Mouse (Mus musculus): ENCODE measurements around the gene Itgb6. TPM values are rescaled to one million over a fixed set of nuclear protein-coding genes. Genes with fewer than 3 reads are reported as not detected.

Gene Itgb6
- polyA plus RNA-seq, 1 experiment from 2014 or later = 0.12 TPM

DNA sequence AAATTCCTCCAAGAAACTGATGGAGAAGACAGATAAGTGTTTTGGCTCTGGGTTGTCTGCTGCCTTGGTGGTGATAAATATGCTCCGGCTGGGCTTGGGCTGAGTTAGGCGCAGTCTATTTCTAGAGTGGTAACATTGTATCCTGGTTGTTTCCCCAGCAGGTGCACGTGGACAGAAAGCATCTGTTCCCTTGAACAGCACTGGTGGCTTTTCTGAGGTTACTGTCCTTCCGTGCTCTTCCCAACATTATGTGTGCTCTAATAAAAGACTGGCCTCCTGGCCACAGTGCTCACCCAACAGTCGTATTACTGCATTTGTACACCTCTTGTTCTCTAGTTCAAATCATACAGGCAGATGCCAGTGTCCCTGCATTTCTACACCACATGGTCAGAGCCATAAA is 9.6 kb downstream of the Itgb6 start:
- no peak for DNase-seq (ENCODE audit: low spot score)

DNA sequence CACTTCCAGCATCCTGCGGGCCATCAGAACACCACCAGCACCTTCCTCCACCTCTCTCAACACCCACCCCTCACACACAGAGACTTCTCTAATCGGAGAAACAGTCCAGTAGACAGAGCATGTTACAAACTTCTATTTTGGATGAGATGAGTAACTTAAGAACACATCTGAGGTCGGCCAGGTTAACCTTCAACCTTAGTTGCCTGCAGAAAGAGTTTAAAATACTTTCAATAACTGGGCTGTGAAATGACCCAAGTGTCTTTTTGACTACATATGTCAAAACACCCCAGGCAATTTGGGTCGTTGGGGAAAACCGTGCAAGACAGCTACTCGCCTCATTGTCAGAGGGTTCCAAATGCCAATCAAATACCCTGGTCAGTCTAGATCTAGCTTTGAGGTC is 10.0 kb downstream of the Itgb6 start:
- no peak for DNase-seq (ENCODE audit: low spot score)

DNA sequence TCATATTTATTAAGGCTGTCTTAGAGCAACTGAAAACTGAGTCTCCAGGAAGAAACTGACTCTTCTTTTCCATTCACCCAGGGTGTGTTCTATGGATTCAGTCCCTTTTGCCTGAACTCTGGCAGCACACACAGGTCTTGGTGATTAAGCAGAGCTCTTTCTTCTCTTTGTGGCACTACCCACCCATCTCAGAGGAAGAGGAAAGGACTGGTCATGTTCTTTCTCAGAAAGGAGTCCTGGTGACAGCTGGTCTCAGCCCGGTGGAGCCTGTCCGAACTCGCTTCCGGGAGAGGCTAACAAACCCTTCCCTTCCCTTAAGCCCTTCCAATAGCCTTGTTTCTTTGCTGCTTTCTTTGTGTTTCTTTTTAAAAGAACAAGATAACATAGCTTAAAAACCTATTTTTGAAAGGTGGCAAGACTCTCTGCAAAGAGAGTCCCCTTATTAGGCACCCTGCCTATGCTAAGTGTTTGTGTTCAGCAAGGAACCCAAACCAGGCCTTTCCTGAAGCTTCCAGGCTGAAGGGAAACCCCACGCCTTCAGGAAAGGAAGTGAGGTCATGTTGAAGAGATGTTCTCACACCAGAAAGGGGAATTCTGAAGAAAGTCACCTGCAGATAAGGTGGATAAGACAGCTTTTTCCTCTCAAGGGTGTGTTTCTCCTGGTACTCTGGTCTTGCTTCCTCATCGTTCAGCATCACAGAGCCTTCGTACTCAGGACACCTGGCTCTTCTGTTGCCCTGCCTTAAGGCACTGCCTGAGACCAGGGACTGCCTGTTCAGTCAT is 11.2 kb downstream of the Itgb6 start:
- DNase-seq (ENCODE audit: low spot score) = no peak

DNA sequence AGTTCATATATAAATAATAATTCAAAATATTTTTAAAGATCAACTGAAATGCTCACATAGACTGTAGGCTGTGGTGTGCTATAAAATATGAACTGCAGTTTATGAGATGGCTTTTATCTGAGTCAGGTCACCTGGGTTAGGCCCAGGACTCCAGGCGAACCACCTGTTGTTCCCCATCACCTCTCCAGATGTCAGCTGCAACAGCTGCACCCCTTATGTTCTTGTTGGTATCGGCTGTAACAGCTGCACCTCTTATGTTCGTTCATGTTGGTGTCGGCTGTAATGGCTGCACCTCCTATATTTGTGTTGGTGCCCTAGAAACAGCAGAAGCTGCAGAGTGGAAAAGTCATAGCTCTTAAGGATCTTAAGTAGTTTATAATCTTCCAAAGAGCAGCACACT is 12.1 kb downstream of the Itgb6 start:
- no peak for DNase-seq (ENCODE audit: low spot score)

DNA sequence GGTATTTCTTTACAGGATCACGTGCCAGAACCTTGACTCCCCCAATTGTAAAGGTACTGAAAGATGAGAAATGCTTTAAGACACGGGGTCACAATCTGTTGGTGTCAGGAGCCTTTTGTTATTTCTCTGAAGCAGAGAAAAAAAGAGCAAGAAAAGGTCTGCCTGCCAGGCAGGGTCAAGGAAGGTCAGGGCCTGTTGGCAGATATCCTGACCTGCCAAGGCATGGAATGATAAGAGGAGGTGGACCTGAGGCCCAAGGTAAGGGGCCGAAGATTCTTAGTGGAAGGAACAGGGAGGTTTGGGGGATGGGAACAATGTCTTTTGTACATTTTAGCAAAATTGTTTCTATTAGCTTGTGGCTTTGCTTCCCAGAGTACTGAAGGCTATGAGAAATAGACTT is 13.8 kb downstream of the Itgb6 start:
- DNase-seq (ENCODE audit: low spot score) = no peak

DNA sequence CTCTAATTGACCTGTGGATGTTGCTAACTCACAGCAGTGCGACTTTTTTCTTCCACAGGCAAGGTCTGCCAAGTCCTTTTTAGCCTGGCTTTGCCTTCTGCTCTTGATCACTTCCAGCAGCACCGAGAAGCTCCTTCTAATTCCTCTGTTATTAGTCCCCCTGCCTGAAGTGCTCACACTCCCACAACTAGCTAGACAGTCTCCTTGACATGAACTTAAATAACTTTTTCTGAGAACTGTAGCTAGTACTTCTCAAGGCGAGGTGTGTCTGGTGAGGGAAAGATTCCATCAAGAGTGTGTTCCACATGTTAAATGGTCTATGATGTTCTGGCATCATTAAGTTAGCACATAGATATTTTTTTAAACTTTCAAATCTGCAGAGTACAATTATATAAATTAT is 15.6 kb downstream of the Itgb6 start:
- no peak for DNase-seq (ENCODE audit: low spot score)

DNA sequence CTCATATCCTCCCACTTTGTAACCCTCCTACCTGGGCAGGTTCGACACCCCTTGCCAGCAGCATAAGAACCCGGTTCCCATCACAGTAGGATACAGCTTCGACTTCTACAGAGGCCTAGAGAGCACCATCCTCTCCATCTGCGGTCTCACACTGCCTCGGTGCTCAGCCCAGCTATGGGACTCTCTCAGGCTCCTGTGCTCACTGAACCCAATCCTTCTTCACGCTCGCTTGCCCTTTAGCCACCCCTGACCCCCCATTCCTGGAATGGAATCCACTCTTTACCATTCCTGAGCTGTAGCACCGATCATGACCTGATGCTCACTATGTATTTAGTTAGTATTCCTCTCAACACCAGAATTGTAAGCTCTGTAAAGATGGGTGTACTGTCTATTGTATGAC is 17.0 kb downstream of the Itgb6 start:
- DNase-seq (ENCODE audit: low spot score) = no peak

DNA sequence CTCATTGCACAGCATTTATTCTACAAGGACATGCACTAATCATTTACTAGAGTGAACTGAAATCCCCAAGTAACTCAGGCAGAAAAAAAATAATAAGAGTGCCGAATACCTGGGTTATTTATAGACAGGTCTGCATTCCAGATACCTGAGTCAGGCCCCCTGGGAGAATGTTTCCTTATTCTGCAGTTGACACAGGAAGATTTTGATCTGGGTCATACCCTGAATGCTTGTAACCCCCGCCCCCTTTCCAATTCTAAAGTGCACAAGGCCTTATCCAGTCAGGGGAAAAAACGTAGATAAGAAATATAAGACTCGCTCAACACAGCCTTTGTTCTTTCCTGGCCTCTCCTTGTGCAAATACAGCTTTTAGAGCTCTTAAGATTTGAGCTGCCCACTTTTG is 19.1 kb downstream of the Itgb6 start:
- DNase-seq (ENCODE audit: low spot score) = no peak

DNA sequence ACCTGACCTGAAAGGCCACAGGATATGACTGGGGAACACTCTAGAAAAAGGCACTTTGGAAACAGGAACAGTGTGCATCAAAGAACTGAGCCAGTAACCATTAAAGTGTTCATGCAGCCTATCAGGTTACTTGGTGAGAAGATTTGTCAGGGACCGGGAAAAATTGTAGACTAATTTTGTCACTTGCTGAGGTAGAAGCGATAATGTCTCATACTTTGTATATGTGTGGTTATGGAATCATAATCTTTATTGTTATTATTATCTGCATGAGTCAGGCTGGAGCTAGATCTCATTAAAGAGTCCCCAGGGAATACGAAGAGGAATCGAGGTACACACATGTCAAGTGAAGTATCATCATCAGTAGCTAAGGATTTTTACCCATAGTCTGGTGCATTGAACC is 21.5 kb downstream of the Itgb6 start:
- no peak for DNase-seq (ENCODE audit: low spot score)

DNA sequence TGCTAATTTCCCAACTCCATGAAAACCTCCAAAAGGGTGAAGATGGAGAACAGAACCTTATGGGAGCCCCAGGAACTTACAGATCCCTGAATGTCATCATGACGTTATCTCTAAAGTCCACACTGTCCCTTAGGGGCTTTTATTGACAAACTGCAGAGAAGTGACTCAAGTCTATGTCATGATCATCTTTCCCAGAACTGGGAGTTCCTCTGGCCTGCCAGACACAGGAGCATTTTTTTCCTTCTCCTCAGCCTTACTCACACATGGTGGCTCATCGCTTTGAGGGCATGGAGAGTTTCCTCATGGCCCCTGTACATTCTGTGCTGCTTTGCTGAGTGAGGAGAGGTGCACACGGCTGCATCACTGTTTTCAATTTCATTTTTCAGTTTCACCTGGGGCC is 22.4 kb downstream of the Itgb6 start:
- no peak for DNase-seq (ENCODE audit: low spot score)

DNA sequence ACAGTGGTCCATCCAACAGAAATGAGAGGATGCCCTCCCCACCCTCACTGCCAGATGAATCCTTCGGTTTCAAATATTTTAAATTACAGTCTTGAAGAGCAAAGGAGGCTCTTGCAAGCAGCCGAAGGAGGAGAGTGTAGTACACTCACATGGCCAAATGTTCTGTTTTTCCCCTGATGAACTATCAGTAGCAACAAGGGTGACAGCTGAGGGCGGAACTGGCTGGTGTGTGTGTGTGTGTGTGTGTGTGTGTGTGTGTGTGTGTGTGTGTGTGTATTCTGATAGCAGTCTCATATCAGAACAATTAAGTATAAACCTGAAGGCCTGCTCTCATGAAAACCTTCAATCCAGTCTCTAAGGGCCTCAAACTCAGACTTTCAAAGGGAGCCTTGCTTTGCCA is 22.9 kb downstream of the Itgb6 start:
- DNase-seq (ENCODE audit: low spot score) = no peak

DNA sequence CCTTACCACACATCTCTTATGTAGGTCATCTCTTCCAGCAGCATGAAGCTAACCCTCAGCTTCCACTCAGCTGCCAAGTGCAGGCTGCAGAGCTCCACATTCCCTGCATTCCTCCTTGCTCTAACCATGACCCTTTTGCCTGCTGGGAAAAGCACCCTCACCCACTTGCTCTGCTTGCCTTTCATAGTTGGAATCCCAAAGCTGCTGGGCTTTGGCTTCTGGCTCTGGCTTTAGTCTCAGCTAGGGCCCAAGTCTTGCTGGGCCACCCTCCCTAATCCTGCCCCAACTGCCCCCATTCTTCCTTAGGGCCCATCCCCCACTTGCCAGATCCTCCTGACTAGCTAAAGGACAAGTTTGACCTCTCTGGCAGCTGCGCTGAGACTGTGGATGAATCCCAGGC is 24.3 kb downstream of the Itgb6 start:
- DNase-seq (ENCODE audit: low spot score) = no peak

DNA sequence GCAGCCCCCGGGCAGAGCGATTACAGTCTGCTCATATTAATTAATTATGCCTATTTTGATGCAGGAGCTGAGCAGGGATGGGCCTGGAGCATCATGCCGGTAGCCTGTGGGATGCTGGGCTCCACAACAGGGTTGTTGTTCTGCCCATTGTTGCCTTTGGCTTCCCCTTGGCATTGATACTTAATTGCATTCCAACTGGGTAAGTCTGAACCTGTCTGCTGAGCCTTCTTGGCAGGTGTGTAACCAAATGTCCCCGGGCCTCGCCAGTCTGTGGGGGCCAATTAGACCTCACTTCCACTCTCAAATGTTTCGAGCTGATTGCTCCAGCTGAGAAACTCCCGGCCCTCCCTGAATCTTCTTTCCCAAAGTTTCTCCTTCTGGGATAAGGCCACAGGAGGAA is 24.9 kb downstream of the Itgb6 start:
- no peak for DNase-seq (ENCODE audit: low spot score)

DNA sequence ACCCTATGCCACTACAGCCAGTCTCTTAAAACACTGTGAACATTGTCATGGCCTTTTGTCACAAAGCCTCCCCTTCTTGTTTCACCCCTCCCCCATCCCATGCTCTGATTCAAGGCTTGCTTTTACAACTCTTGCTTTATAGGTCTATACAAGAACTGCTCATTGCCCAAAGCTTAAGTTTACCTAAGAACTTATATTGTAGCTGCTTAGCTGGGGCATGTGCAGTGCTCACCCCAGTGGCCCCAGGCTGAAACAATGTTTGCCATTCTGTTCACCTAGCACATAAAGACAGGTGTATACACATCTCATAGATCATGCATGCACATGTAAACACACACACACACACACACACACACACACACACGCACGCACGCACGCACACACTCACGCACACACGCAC is 25.9 kb downstream of the Itgb6 start:
- no peak for DNase-seq (ENCODE audit: low spot score)

DNA sequence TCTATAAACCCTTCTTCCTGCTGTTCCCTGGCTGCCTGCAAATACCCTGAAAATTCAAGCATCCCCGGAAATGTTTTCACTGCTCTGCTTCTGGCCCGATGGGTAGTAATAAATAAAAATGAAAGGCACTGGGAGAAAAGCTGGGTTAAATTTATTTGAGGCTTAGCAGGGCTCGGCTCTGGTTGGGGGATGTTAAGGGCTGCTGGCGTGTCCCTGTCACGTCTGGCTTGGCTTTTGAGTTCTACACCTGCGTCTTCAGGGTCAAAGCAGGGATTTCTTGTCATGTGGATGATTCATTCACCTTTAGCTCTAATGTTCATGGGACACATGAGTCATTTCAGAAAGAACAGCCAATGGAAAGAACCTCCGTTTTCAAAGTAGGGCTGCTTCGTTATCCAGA is 26.7 kb downstream of the Itgb6 start:
- no peak for DNase-seq (ENCODE audit: low spot score)

DNA sequence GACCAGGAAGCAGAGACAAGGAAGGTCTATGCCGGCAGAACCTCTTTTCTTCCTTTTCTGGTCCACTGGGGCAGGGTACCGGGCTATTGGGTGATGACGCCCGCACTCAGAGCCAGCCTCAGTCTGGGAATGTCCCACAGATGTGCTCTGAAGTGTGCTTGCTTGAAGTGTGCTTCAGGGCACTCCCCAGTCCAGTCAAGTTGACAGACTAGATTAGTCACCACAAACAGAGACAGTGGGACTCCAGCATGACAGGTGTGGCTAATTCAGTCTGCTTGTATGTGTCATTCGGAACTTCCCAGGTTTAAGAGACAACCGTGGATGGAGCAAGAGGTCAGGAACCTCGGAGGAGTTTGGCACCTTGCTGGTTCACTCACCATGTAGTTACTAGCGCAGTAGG is 27.9 kb downstream of the Itgb6 start:
- no peak for DNase-seq (ENCODE audit: low spot score)

DNA sequence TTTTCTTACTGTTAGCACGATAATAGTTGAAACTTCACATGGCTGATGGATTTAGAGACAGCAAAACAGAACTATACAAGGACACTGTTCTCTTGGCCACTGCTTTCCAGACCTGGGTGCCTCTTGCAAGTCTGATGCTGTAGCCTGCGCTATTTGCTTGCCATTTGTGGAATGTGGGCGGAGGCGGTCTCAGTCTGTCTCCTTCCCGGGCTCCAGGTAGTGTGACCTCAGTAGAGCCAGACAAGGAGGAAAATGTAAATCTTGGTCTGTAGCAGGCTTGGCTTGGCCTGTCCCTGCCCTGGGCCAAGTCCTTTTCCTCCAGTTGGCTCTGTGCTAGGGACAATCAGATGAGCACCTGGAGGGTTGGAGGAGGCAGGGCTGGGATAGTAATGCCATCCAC is 30.2 kb downstream of the Itgb6 start:
- no peak for DNase-seq (ENCODE audit: low spot score)

DNA sequence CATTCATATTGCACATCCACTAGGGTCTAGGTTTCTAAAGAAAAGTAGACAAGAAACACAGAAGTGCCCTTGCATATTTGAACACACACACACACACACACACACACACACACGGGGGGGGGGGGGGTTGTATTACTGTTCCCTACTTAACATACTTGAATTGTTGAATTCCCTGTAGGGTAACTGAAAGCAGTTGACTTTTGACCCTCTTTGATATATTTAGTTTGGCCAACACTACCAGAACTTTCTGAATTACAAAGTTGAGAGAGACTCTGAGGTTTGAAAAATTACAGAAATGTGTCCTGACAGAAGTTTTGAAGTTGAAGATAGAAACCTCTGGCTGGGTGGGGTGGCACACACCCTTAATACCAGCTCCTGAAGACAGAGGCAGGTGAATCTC is 32.2 kb downstream of the Itgb6 start:
- no peak for DNase-seq (ENCODE audit: low spot score)

DNA sequence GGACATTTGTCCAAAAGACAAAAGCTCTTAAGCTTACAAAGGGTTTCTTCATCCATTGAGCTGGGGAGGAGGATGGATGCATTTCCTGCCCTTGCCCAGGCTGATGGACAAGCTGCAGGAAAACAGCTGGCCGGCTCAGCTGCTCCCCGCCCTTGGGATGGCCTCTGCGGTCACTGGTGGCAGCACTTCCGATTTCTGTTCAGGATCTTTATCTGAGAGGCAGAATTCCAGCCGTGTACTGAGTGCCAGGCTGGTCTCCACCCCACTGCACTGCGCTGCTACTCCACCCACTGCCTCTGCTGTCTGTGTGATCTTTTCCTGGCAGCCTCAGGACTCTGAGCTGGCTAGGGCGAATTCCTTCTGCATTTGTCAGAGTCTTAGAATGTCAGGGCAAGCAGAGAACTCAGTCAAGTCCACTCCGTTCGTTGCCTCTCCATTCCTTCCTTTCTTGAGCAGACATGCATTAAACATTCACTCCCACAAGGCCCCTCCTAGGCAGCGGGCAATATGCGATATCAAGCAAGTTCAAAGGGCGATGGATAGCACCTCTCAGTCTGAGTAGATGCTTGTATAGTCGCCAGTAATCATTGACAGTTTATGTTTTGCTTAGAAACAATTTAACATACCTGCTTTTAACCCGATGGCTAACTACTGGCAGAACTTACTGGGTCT is 33.4 kb downstream of the Itgb6 start:
- no peak for DNase-seq (ENCODE audit: low spot score)

DNA sequence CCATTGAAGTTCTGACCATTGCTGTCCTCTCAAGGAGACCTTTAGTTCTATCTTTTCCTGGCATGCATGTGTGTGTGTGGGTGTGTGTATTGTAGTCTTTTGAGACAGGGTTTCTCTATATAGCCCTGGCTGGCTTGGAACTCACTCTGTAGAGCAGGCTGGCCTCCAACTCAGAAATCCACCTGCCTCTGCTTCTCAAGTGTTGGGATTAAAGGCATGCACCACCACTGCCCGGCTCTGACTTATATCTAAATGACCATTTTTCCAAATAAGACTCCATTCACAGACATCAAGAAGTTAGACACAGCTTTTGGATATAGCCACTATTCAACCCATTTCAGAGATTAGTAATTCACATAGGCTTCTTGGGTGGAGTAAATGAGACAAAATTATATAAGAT is 34.3 kb downstream of the Itgb6 start:
- no peak for DNase-seq (ENCODE audit: low spot score)

DNA sequence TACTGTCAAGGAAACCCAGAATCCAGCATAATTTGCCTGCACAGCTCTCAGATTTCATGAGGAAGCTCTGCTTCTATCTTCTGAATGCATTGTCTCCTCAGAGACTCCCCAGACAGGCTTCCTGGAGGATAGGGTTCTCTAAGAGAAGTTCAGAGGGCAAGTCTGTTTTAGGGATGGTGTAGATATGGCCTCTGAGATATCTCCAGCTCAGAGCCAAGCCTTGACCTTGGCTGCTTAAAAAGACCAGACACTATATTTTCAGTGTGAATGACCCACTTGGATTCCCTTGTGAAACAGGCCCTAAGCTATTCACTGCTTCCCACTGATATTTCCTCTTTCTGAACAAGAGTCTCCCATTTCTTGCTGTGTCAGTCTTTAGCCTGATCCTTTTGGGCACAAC is 36.5 kb downstream of the Itgb6 start:
- DNase-seq (ENCODE audit: low spot score) = no peak

DNA sequence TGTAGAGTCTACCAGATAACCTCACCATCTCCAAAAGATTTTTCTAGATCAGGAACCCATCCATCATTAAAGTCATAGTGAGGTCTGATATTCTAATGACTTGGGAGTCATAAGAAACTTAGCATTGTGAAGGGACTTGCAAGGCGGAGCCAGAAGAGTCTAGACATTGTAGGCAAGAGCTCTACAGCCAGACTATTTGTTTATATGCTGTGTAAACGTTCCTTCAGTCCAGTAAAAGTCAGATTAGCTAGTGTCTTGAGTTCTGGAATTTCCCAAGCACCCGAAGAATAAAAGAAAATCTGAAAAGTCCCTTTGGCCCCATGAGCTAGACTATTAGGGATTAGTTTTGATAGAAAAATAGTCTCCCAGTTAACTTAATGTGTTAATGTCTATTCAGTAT is 38.3 kb downstream of the Itgb6 start:
- DNase-seq (ENCODE audit: low spot score) = no peak

DNA sequence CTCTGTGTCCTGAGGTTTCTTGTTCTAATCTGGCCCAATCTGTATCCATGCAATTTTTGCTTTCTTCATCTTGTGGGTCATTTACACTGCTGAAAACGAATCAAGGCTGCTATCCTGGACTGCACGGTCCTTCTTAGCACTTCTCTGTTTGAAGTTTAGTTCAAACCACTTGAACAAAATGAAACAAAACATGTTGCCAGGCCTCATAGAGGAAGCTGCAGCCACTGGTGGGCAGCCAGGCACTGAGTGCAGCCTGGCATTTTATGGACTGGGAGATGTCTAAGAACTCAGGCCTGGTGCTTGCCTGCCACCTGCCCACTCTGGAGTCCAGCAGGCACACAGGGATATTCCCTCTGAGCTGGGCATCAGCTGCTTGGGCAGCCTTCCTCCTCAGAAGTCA is 39.9 kb downstream of the Itgb6 start:
- no peak for DNase-seq (ENCODE audit: low spot score)
